ENCODE assay signal across 17 mouse cellular contexts in the genomic region with DNA sequence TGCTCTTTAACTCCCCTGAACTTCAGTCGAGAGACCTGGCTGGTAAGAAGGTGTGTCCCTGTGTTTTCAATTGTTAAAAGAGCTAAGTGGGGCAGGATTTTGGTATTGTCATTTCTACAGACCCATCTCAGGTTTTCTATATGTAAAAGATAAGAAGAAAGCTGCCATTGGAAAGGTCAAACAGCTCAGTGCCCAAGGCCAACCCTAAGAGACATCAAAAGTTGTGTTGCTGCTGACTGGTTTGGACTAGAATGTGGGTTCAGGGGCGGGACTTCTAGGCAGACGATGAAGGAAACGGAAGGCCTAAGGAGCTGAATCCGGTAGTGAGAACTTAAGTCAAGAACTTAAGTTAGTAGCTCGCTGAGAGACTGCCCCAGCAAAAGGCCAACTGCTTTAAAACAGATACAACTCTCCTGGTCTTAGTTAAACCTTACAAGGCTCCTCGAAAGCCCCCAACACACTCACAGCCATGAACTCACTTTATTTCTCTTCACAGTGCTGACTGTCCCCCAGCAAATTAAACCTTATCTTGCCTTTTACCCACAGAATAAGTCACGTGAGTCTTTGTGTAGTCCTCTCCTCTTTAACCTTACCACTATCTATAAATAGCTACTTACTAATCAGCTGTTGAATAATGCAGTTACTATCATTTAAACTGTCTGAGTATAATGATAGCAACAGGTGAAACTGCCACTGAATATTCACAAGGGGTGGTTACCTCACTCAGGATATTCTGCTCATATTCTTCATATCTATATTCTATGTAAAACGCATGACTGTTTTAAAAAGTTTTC.
DNase-seq lines count a peak whose midpoint lies in the region; ATAC-seq lines count a peak whose summit lies in the region.
"Had no signal": no experiment of that assay in that cellular context is flagged by ENCODE, and none has a peak within 500 bp of the region (broad histone marks: within the 10 kb centered on the region; RNA-seq: fewer than 3 reads in every experiment).

No protein-coding gene starts in this region.

- ATAC-seq in liver, embryonic 12.5 days, result 0 out of 2 replicates have a peak, but pooled peaks have one; percentile 49
- no peak for ATAC-seq in intestine, embryonic 15.5 days
- ATAC-seq: forebrain, embryonic 15.5 days had no signal

- intact Hi-C loops in heart, postnatal 25 days (cut with DNase I), result no loop called here

- H3K27me3 ChIP-seq in liver, embryonic 12.5 days (replicated peaks), result no peaks in the 10 kb centered on the region
- no peaks in the 10 kb centered on the region for H3K27me3 ChIP-seq in intestine, embryonic 15.5 days (replicated peaks)
- H3K27me3 ChIP-seq: embryonic facial prominence, embryonic 15.5 days; forebrain, embryonic 15.5 days; hindbrain, embryonic 15.5 days; limb, embryonic 12.5 days; lung, embryonic 15.5 days had no signal

- WGBS in liver, embryonic 12.5 days (ENCODE audit: insufficient replicate concordance), result 48% methylated on average over 9 of the region's 9 CpGs
- WGBS in intestine, embryonic 15.5 days, result 77% methylated on average over 9 of the region's 9 CpGs

- no peak overlapping the region for H3K4me3 ChIP-seq in liver, embryonic 12.5 days
- no peak overlapping the region for H3K4me3 ChIP-seq in intestine, embryonic 15.5 days (replicated peaks)
- H3K4me3 ChIP-seq: embryonic facial prominence, embryonic 15.5 days; forebrain, embryonic 15.5 days; hindbrain, embryonic 15.5 days; left cerebral cortex, adult 2 months; limb, embryonic 12.5 days; lung, embryonic 15.5 days had no signal

- peaks cover 39% of the 10 kb centered on the region for H3K4me1 ChIP-seq in liver, embryonic 12.5 days
- peaks cover 7% of the 10 kb centered on the region for H3K4me1 ChIP-seq in intestine, embryonic 15.5 days (replicated peaks)
- H3K4me1 ChIP-seq: embryonic facial prominence, embryonic 15.5 days had no signal

- DNase-seq in heart, adult 11 months, result peak; percentile 60
- DNase-seq in heart, postnatal 25 days (ENCODE audit: low spot score), result no peak
- DNase-seq in liver (no peak), ZHBTc4 (ENCODE audit: low read depth, low spot score) (peak; percentile 96)
- peak; percentile 39 for DNase-seq in naive thymus-derived CD4-positive, alpha-beta T cell, adult 2 months (ENCODE audit: low read depth)
- no peak for DNase-seq in layer of hippocampus, postnatal 10 days (ENCODE audit: low spot score in 2 of 2)
- DNase-seq: B cell, adult 2 months; cerebellum, adult 11-12 months; kidney, adult 9 months had no signal

- no peaks in the 10 kb centered on the region for H3K36me3 ChIP-seq in liver, embryonic 12.5 days
- H3K36me3 ChIP-seq in intestine, embryonic 15.5 days, result no peaks in the 10 kb centered on the region
- H3K36me3 ChIP-seq: embryonic facial prominence, embryonic 15.5 days; forebrain, embryonic 15.5 days; hindbrain, embryonic 15.5 days; limb, embryonic 12.5 days; lung, embryonic 15.5 days had no signal

- no peak overlapping the region for H3K27ac ChIP-seq in liver, embryonic 12.5 days
- no peak overlapping the region for H3K27ac ChIP-seq in intestine, embryonic 15.5 days
- H3K27ac ChIP-seq: embryonic facial prominence, embryonic 15.5 days; forebrain, embryonic 15.5 days; hindbrain, embryonic 15.5 days; left cerebral cortex, adult 2 months; limb, embryonic 12.5 days; lung, embryonic 15.5 days had no signal

- no peak overlapping the region for H3K4me2 ChIP-seq in liver, embryonic 12.5 days
- no peak overlapping the region for H3K4me2 ChIP-seq in intestine, embryonic 15.5 days (replicated peaks)
- H3K4me2 ChIP-seq: embryonic facial prominence, embryonic 15.5 days; forebrain, embryonic 15.5 days; hindbrain, embryonic 15.5 days; limb, embryonic 12.5 days; lung, embryonic 15.5 days had no signal

- H3K9me3 ChIP-seq in liver, embryonic 12.5 days (replicated peaks), result no peaks in the 10 kb centered on the region
- no peaks in the 10 kb centered on the region for H3K9me3 ChIP-seq in intestine, embryonic 15.5 days
- H3K9me3 ChIP-seq: embryonic facial prominence, embryonic 15.5 days; forebrain, embryonic 15.5 days; hindbrain, embryonic 15.5 days; limb, embryonic 12.5 days; lung, embryonic 15.5 days had no signal

- H3K9ac ChIP-seq in liver, embryonic 12.5 days, result no peak overlapping the region; the same call in 1 of the 2 replicates
- no peak overlapping the region for H3K9ac ChIP-seq in intestine, embryonic 15.5 days
- H3K9ac ChIP-seq: embryonic facial prominence, embryonic 15.5 days; forebrain, embryonic 15.5 days; hindbrain, embryonic 15.5 days; limb, embryonic 12.5 days; lung, embryonic 15.5 days had no signal

Comparison
In these comparisons a context has a peak if more than half of its experiments do, and no peak if none do; other contexts are left out.
1. DNase-seq: peak in heart, adult 11 months (single experiment), ZHBTc4 (single experiment) and naive thymus-derived CD4-positive, alpha-beta T cell, adult 2 months (single experiment); none in heart, postnatal 25 days (single experiment), liver (single experiment) and layer of hippocampus, postnatal 10 days (0 of 2).